Mouse (Mus musculus): ENCODE results near the gene Cckar. TPM values are rescaled to one million over a fixed set of nuclear protein-coding genes. Genes with fewer than 3 reads are reported as not detected.
A peak's percentile ranks its signal among the peaks of the same experiment; 100 is the strongest.
"Not testable (repeated sequence)": the region's sequence is repeated elsewhere in the genome, so short reads cannot be mapped to it uniquely, and the experiment has no call there.

The Cckar gene
- polyA plus RNA-seq, 1 experiment from 2014 or later, result 19.9 TPM

- H3K36me3 ChIP-seq (ENCODE audit: control insufficient read depth, insufficient read depth, low read length), result no peaks in the 10 kb centered on the region
- H3K27ac ChIP-seq (replicated peaks), result no peak overlapping the region
- H3K4me3 ChIP-seq (ENCODE audit: low read depth, low read length), result no peak overlapping the region
- TF ChIP-seq EP300 (optimal IDR thresholded peaks at IDR 0.05), result no peak
- TF ChIP-seq CTCF (IDR thresholded peaks at IDR 0.05; ENCODE audit: low read depth), result no peak
- no peaks in the 10 kb centered on the region for H3K9me3 ChIP-seq (ENCODE audit: control insufficient read depth, low read length)
- no peaks in the 10 kb centered on the region for H3K4me1 ChIP-seq (replicated peaks; ENCODE audit: control insufficient read depth, insufficient read depth)
- no peak overlapping the region for H3K9ac ChIP-seq (ENCODE audit: low read length)
- DNase-seq (ENCODE audit: low spot score), result no peak
- no peaks in the 10 kb centered on the region for H3K27me3 ChIP-seq (ENCODE audit: control insufficient read depth, insufficient read depth, low read length)
- WGBS, result 56% methylated on average over 3 of the region's 3 CpGs
- H3K4me2 ChIP-seq (replicated peaks; ENCODE audit: low read depth), result no peak overlapping the region
- ATAC-seq (ENCODE audit: low FRiP score, low TSS enrichment), result no peak
These were observed 23.6 kb downstream of the Cckar start for GRCm38 (mm10) chr5:53683916-53684315.

- no peaks in the 10 kb centered on the region for H3K36me3 ChIP-seq (ENCODE audit: control insufficient read depth, insufficient read depth, low read length)
- no peaks in the 10 kb centered on the region for H3K27me3 ChIP-seq (ENCODE audit: control insufficient read depth, insufficient read depth, low read length)
- DNase-seq (ENCODE audit: low spot score) (no peak), ATAC-seq (ENCODE audit: low FRiP score, low TSS enrichment) (no peak)
- no peaks in the 10 kb centered on the region for H3K4me1 ChIP-seq (replicated peaks; ENCODE audit: control insufficient read depth, insufficient read depth)
- H3K9me3 ChIP-seq (ENCODE audit: control insufficient read depth, low read length), result no peaks in the 10 kb centered on the region
- H3K9ac ChIP-seq (ENCODE audit: low read length), result no peak overlapping the region
- H3K4me3 ChIP-seq (ENCODE audit: low read depth, low read length), result no peak overlapping the region
- 61% methylated on average over 6 of the region's 6 CpGs for WGBS
- H3K4me2 ChIP-seq (replicated peaks; ENCODE audit: low read depth), result no peak overlapping the region
- no peak for TF ChIP-seq EP300 (optimal IDR thresholded peaks at IDR 0.05)
- no peak for TF ChIP-seq CTCF (IDR thresholded peaks at IDR 0.05; ENCODE audit: low read depth)
- H3K27ac ChIP-seq (replicated peaks), result no peak overlapping the region
These were observed 27.9 kb downstream of the Cckar start for GRCm38 (mm10) chr5:53679651-53680050.

GRCm38 (mm10) chr5:53678036-53678767 is 29.3 kb downstream of the Cckar start:
- Histone ChIP-seq H3K27ac (replicated peaks) (no peak overlapping the region), H3K27me3 (ENCODE audit: control insufficient read depth, insufficient read depth, low read length) (no peaks in the 10 kb centered on the region), H3K4me2 (replicated peaks; ENCODE audit: low read depth) (no peak overlapping the region), H3K9ac (ENCODE audit: low read length) (no peak overlapping the region), H3K4me3 (ENCODE audit: low read depth, low read length) (no peak overlapping the region), H3K9me3 (ENCODE audit: control insufficient read depth, low read length) (no peaks in the 10 kb centered on the region), H3K36me3 (ENCODE audit: control insufficient read depth, insufficient read depth, low read length) (no peaks in the 10 kb centered on the region), H3K4me1 (replicated peaks; ENCODE audit: control insufficient read depth, insufficient read depth) (no peaks in the 10 kb centered on the region)
- DNase-seq (ENCODE audit: low spot score), result no peak
- ATAC-seq (ENCODE audit: low FRiP score, low TSS enrichment), result no peak
- TF ChIP-seq CTCF (IDR thresholded peaks at IDR 0.05; ENCODE audit: low read depth) (no peak), EP300 (optimal IDR thresholded peaks at IDR 0.05) (no peak)
- WGBS, result 52% methylated on average over 13 of the region's 13 CpGs

GRCm38 (mm10) chr5:53676671-53677070 is 30.8 kb downstream of the Cckar start:
- peak; percentile 30 for DNase-seq (ENCODE audit: low spot score)
- Histone ChIP-seq H3K36me3 (ENCODE audit: control insufficient read depth, insufficient read depth, low read length) (no peaks in the 10 kb centered on the region), H3K4me2 (replicated peaks; ENCODE audit: low read depth) (no peak overlapping the region), H3K4me1 (replicated peaks; ENCODE audit: control insufficient read depth, insufficient read depth) (no peaks in the 10 kb centered on the region), H3K9ac (ENCODE audit: low read length) (no peak overlapping the region), H3K9me3 (ENCODE audit: control insufficient read depth, low read length) (no peaks in the 10 kb centered on the region), H3K27me3 (ENCODE audit: control insufficient read depth, insufficient read depth, low read length) (no peaks in the 10 kb centered on the region), H3K27ac (replicated peaks) (no peak overlapping the region), H3K4me3 (ENCODE audit: low read depth, low read length) (no peak overlapping the region)
- TF ChIP-seq CTCF (IDR thresholded peaks at IDR 0.05; ENCODE audit: low read depth), result no peak
- no peak for TF ChIP-seq EP300 (optimal IDR thresholded peaks at IDR 0.05)
- 48% methylated on average over 8 of the region's 8 CpGs for WGBS
- peak; percentile 70; the same call in 1 of the 2 replicates for ATAC-seq (ENCODE audit: low FRiP score, low TSS enrichment)

GRCm38 (mm10) chr5:53673493-53674150 is 33.9 kb downstream of the Cckar start:
- not testable (repeated sequence) for H3K9ac ChIP-seq (ENCODE audit: low read length); DNase-seq (ENCODE audit: low spot score); H3K4me3 ChIP-seq (ENCODE audit: low read depth, low read length); H3K4me1 ChIP-seq (replicated peaks; ENCODE audit: control insufficient read depth, insufficient read depth); ATAC-seq (ENCODE audit: low FRiP score, low TSS enrichment); H3K4me2 ChIP-seq (replicated peaks; ENCODE audit: low read depth); H3K27ac ChIP-seq (replicated peaks); H3K27me3 ChIP-seq (ENCODE audit: control insufficient read depth, insufficient read depth, low read length); H3K9me3 ChIP-seq (ENCODE audit: control insufficient read depth, low read length); H3K36me3 ChIP-seq (ENCODE audit: control insufficient read depth, insufficient read depth, low read length)
- WGBS, result 98% methylated on average over 5 of the region's 6 CpGs

- Histone ChIP-seq H3K4me1 (replicated peaks; ENCODE audit: control insufficient read depth, insufficient read depth) (no peaks in the 10 kb centered on the region), H3K4me2 (replicated peaks; ENCODE audit: low read depth) (no peak overlapping the region), H3K4me3 (ENCODE audit: low read depth, low read length) (no peak overlapping the region), H3K9me3 (ENCODE audit: control insufficient read depth, low read length) (no peaks in the 10 kb centered on the region), H3K27ac (replicated peaks) (no peak overlapping the region), H3K27me3 (ENCODE audit: control insufficient read depth, insufficient read depth, low read length) (no peaks in the 10 kb centered on the region), H3K36me3 (ENCODE audit: control insufficient read depth, insufficient read depth, low read length) (no peaks in the 10 kb centered on the region), H3K9ac (ENCODE audit: low read length) (no peak overlapping the region)
- ATAC-seq (ENCODE audit: low FRiP score, low TSS enrichment) (peak; percentile 75), DNase-seq (ENCODE audit: low spot score) (peak; percentile 71)
- peak; percentile 84 for TF ChIP-seq CTCF (IDR thresholded peaks at IDR 0.05; ENCODE audit: low read depth)
- no peak for TF ChIP-seq EP300 (optimal IDR thresholded peaks at IDR 0.05)
- 31% methylated on average over 5 of the region's 5 CpGs for WGBS
These were observed 35.2 kb downstream of the Cckar start for GRCm38 (mm10) chr5:53672352-53672751.

All from stomach, postnatal 0 days (tissue).